Mouse (Mus musculus): ENCODE measurements around the gene Inpp4b. TPM values are rescaled to one million over a fixed set of nuclear protein-coding genes. Genes with fewer than 3 reads are reported as not detected.

The Inpp4b gene
- polyA plus RNA-seq, 1 experiment from 2014 or later, result 11.4 TPM

- Histone ChIP-seq H3K27me3 (ENCODE audit: control insufficient read depth, insufficient read depth, low read length) (no peaks in the 10 kb centered on the region), H3K4me1 (replicated peaks; ENCODE audit: control insufficient read depth, insufficient read depth, low read length) (no peaks in the 10 kb centered on the region), H3K36me3 (replicated peaks; ENCODE audit: control insufficient read depth, insufficient read depth) (no peaks in the 10 kb centered on the region), H3K4me3 (replicated peaks; ENCODE audit: low read length) (no peak overlapping the region), H3K27ac (no peak overlapping the region), H3K9me3 (ENCODE audit: control insufficient read depth, low read length) (no peaks in the 10 kb centered on the region), H3K4me2 (replicated peaks) (no peak overlapping the region), H3K9ac (no peak overlapping the region)
- ATAC-seq (ENCODE audit: low FRiP score) (no peak), DNase-seq (ENCODE audit: low spot score) (no peak)
- WGBS, result 42% methylated on average over 3 of the region's 3 CpGs
These were observed 472.4 kb downstream of the Inpp4b start for GRCm38 (mm10) chr8:81814742-81815141.

- H3K4me1 ChIP-seq (replicated peaks; ENCODE audit: control insufficient read depth, insufficient read depth, low read length), result no peaks in the 10 kb centered on the region
- 73% methylated on average over 4 of the region's 4 CpGs for WGBS
These were observed 473.2 kb downstream of the Inpp4b start for GRCm38 (mm10) chr8:81815551-81815950.

GRCm38 (mm10) chr8:81823121-81823520 lies 480.8 kb downstream of the Inpp4b start:
- Histone ChIP-seq H3K9me3 (ENCODE audit: control insufficient read depth, low read length) (no peaks in the 10 kb centered on the region), H3K4me3 (replicated peaks; ENCODE audit: low read length) (no peak overlapping the region), H3K27ac (no peak overlapping the region), H3K9ac (no peak overlapping the region), H3K36me3 (replicated peaks; ENCODE audit: control insufficient read depth, insufficient read depth) (no peaks in the 10 kb centered on the region), H3K4me2 (replicated peaks) (no peak overlapping the region), H3K27me3 (ENCODE audit: control insufficient read depth, insufficient read depth, low read length) (no peaks in the 10 kb centered on the region), H3K4me1 (replicated peaks; ENCODE audit: control insufficient read depth, insufficient read depth, low read length) (no peaks in the 10 kb centered on the region)
- no peak for ATAC-seq (ENCODE audit: low FRiP score)
- no peak for DNase-seq (ENCODE audit: low spot score)
- 96% methylated on average over 1 of the region's 1 CpGs for WGBS

More at GRCm38 (mm10) chr8:81815551-81815950, 473.2 kb downstream of the Inpp4b start:
- ATAC-seq (ENCODE audit: low FRiP score) (no peak), DNase-seq (ENCODE audit: low spot score) (no peak)
- Histone ChIP-seq H3K9me3 (ENCODE audit: control insufficient read depth, low read length) (no peaks in the 10 kb centered on the region), H3K36me3 (replicated peaks; ENCODE audit: control insufficient read depth, insufficient read depth) (no peaks in the 10 kb centered on the region), H3K4me2 (replicated peaks) (no peak overlapping the region), H3K4me3 (replicated peaks; ENCODE audit: low read length) (no peak overlapping the region), H3K27ac (no peak overlapping the region), H3K9ac (no peak overlapping the region), H3K27me3 (ENCODE audit: control insufficient read depth, insufficient read depth, low read length) (no peaks in the 10 kb centered on the region)

GRCm38 (mm10) chr8:81824975-81825374 lies 482.6 kb downstream of the Inpp4b start:
- no peak for DNase-seq (ENCODE audit: low spot score)
- no peaks in the 10 kb centered on the region for H3K4me1 ChIP-seq (replicated peaks; ENCODE audit: control insufficient read depth, insufficient read depth, low read length)
- no peaks in the 10 kb centered on the region for H3K36me3 ChIP-seq (replicated peaks; ENCODE audit: control insufficient read depth, insufficient read depth)
- no peak overlapping the region for H3K4me3 ChIP-seq (replicated peaks; ENCODE audit: low read length)
- ATAC-seq (ENCODE audit: low FRiP score), result no peak
- no peaks in the 10 kb centered on the region for H3K27me3 ChIP-seq (ENCODE audit: control insufficient read depth, insufficient read depth, low read length)
- no peaks in the 10 kb centered on the region for H3K9me3 ChIP-seq (ENCODE audit: control insufficient read depth, low read length)
- no peak overlapping the region for H3K4me2 ChIP-seq (replicated peaks)
- H3K27ac ChIP-seq, result no peak overlapping the region
- no peak overlapping the region for H3K9ac ChIP-seq
- WGBS, result 19% methylated on average over 2 of the region's 2 CpGs

- H3K36me3 ChIP-seq (replicated peaks; ENCODE audit: control insufficient read depth, insufficient read depth), result no peaks in the 10 kb centered on the region
- WGBS, result 83% methylated on average over 2 of the region's 2 CpGs
- no peak overlapping the region for H3K4me2 ChIP-seq (replicated peaks)
- H3K27me3 ChIP-seq (ENCODE audit: control insufficient read depth, insufficient read depth, low read length), result no peaks in the 10 kb centered on the region
- no peak overlapping the region for H3K4me3 ChIP-seq (replicated peaks; ENCODE audit: low read length)
- H3K4me1 ChIP-seq (replicated peaks; ENCODE audit: control insufficient read depth, insufficient read depth, low read length), result no peaks in the 10 kb centered on the region
- no peaks in the 10 kb centered on the region for H3K9me3 ChIP-seq (ENCODE audit: control insufficient read depth, low read length)
- DNase-seq (ENCODE audit: low spot score) (no peak), ATAC-seq (ENCODE audit: low FRiP score) (no peak)
- H3K9ac ChIP-seq, result no peak overlapping the region
- no peak overlapping the region for H3K27ac ChIP-seq
These were observed 484.1 kb downstream of the Inpp4b start for GRCm38 (mm10) chr8:81826406-81826805.

- Histone ChIP-seq H3K36me3 (replicated peaks; ENCODE audit: control insufficient read depth, insufficient read depth) (no peaks in the 10 kb centered on the region), H3K27me3 (ENCODE audit: control insufficient read depth, insufficient read depth, low read length) (no peaks in the 10 kb centered on the region), H3K4me1 (replicated peaks; ENCODE audit: control insufficient read depth, insufficient read depth, low read length) (no peaks in the 10 kb centered on the region), H3K9me3 (ENCODE audit: control insufficient read depth, low read length) (no peaks in the 10 kb centered on the region), H3K27ac (no peak overlapping the region), H3K9ac (no peak overlapping the region), H3K4me2 (replicated peaks) (no peak overlapping the region), H3K4me3 (replicated peaks; ENCODE audit: low read length) (no peak overlapping the region)
- no peak for ATAC-seq (ENCODE audit: low FRiP score)
- 62% methylated on average over 2 of the region's 2 CpGs for WGBS
- no peak for DNase-seq (ENCODE audit: low spot score)
These were observed 485.1 kb downstream of the Inpp4b start for GRCm38 (mm10) chr8:81827306-81827913.

- Histone ChIP-seq H3K4me1 (replicated peaks; ENCODE audit: control insufficient read depth, insufficient read depth, low read length) (no peaks in the 10 kb centered on the region), H3K4me2 (replicated peaks) (no peak overlapping the region), H3K9ac (no peak overlapping the region), H3K36me3 (replicated peaks; ENCODE audit: control insufficient read depth, insufficient read depth) (no peaks in the 10 kb centered on the region), H3K27me3 (ENCODE audit: control insufficient read depth, insufficient read depth, low read length) (no peaks in the 10 kb centered on the region), H3K27ac (no peak overlapping the region), H3K9me3 (ENCODE audit: control insufficient read depth, low read length) (no peaks in the 10 kb centered on the region), H3K4me3 (replicated peaks; ENCODE audit: low read length) (no peak overlapping the region)
- DNase-seq (ENCODE audit: low spot score) (no peak), ATAC-seq (ENCODE audit: low FRiP score) (no peak)
These were observed 489.1 kb downstream of the Inpp4b start for GRCm38 (mm10) chr8:81831430-81831829.

GRCm38 (mm10) chr8:81833852-81834251 lies 491.5 kb downstream of the Inpp4b start:
- H3K27me3 ChIP-seq (ENCODE audit: control insufficient read depth, insufficient read depth, low read length), result no peaks in the 10 kb centered on the region
- no peak for DNase-seq (ENCODE audit: low spot score)
- no peaks in the 10 kb centered on the region for H3K36me3 ChIP-seq (replicated peaks; ENCODE audit: control insufficient read depth, insufficient read depth)
- no peak for ATAC-seq (ENCODE audit: low FRiP score)
- H3K9me3 ChIP-seq (ENCODE audit: control insufficient read depth, low read length), result no peaks in the 10 kb centered on the region
- H3K4me1 ChIP-seq (replicated peaks; ENCODE audit: control insufficient read depth, insufficient read depth, low read length), result no peaks in the 10 kb centered on the region
- H3K4me2 ChIP-seq (replicated peaks), result no peak overlapping the region
- no peak overlapping the region for H3K4me3 ChIP-seq (replicated peaks; ENCODE audit: low read length)
- no peak overlapping the region for H3K27ac ChIP-seq
- H3K9ac ChIP-seq, result no peak overlapping the region

GRCm38 (mm10) chr8:81840512-81840911 lies 498.2 kb downstream of the Inpp4b start:
- H3K4me1 ChIP-seq (replicated peaks; ENCODE audit: control insufficient read depth, insufficient read depth, low read length), result no peaks in the 10 kb centered on the region
- no peaks in the 10 kb centered on the region for H3K27me3 ChIP-seq (ENCODE audit: control insufficient read depth, insufficient read depth, low read length)
- no peaks in the 10 kb centered on the region for H3K9me3 ChIP-seq (ENCODE audit: control insufficient read depth, low read length)
- no peak overlapping the region for H3K4me3 ChIP-seq (replicated peaks; ENCODE audit: low read length)
- no peaks in the 10 kb centered on the region for H3K36me3 ChIP-seq (replicated peaks; ENCODE audit: control insufficient read depth, insufficient read depth)
- no peak overlapping the region for H3K9ac ChIP-seq
- DNase-seq (ENCODE audit: low spot score) (no peak), ATAC-seq (ENCODE audit: low FRiP score) (no peak)
- H3K4me2 ChIP-seq (replicated peaks), result no peak overlapping the region
- H3K27ac ChIP-seq, result no peak overlapping the region

Data from hindbrain, embryonic 14.5 days (tissue).